Mouse (Mus musculus) limb, embryonic 12.5 days (tissue): ENCODE results near the gene Prdx5. TPM values are rescaled to one million over a fixed set of nuclear protein-coding genes. Genes with fewer than 3 reads are reported as not detected.
"Not testable (repeated sequence)": the region's sequence is repeated elsewhere in the genome, so short reads cannot be mapped to it uniquely, and the experiment has no call there.

Experiments used
- ATAC-seq: fragments of 200-750 bp; cut with Nextera tagmentation; 2 replicates; pipeline ENCODE4 v1.8.0; 2017; ENCODE audit warnings: low read depth, moderate TSS enrichment; ENCODE audit not compliant: insufficient number of reproducible peaks, insufficient read depth, low FRiP score, low TSS enrichment
- H3K27ac ChIP-seq: fragments of 300-500 bp; sonication (generic); 2 replicates; pipeline ENCODE4 v1.5.1; 2016; ENCODE audit warnings: mild to moderate bottlenecking, moderate library complexity
- H3K27me3 ChIP-seq: fragments of 300-500 bp; sonication (generic); 2 replicates; pipeline ENCODE4 v1.6.1; 2016; ENCODE audit warnings: mild to moderate bottlenecking, moderate library complexity
- H3K36me3 ChIP-seq: fragments of 300-500 bp; sonication (generic); 2 replicates; pipeline ENCODE4 v1.6.1; 2016; ENCODE audit warnings: mild to moderate bottlenecking, moderate library complexity
- H3K4me1 ChIP-seq: fragments of 300-500 bp; sonication (generic); replicated peaks from 2 replicates; pipeline ENCODE4 v1.6.1; 2016
- H3K4me2 ChIP-seq: fragments of 300-500 bp; sonication (generic); 2 replicates; pipeline ENCODE4 v1.6.1; 2016; ENCODE audit warnings: mild to moderate bottlenecking, moderate library complexity
- H3K4me3 ChIP-seq: fragments of 300-500 bp; sonication (generic); replicated peaks from 2 replicates; pipeline ENCODE4 v1.5.1; 2016; ENCODE audit warnings: mild to moderate bottlenecking
- H3K9ac ChIP-seq: fragments of 300-500 bp; sonication (generic); replicated peaks from 2 replicates; pipeline ENCODE4 v1.6.1; 2016; ENCODE audit warnings: mild to moderate bottlenecking, moderate library complexity
- H3K9me3 ChIP-seq: fragments of 300-500 bp; sonication (generic); 2 replicates; pipeline ENCODE4 v1.6.1; 2016; ENCODE audit warnings: mild to moderate bottlenecking, moderate library complexity
- WGBS: fragments of 180-500 bp; shearing (Covaris S2); methylation state at CpG from one replicate; pipeline ENCODE4 v1.1.7; 2016; 5-methylcytosine and 5-hydroxymethylcytosine counted together
- polyA plus RNA-seq: library from polyadenylated mRNA; unstranded; fragments of >200 nt; fragmentation: Nextera tagmentation; extraction: Ambion mirVana; gene quantifications from 2 replicates; pipeline ENCODE4 v1.2.1, GENCODE M21; 2016

Gene Prdx5
- polyA plus RNA-seq, 1 experiment from 2014 or later: 164 TPM

DNA sequence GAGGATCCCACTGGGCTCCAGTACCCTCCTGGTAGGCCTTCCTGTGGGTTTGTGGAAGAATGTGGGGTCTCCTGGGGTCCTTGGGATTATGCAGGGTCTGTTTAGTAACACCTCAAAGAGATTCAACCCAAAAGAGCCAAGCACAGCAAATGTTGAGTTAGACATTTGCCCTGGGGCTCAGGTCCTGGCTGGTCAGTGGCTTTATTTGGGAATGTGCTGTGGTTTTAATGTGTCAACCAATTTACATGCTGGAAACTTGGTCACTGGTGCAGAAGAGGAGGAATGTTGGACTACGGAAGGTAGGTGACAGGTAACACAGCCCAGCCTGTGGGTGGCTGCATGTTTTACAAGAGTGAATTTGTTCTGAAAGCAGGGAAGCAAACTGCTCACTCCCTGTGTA lies 6.9 kb downstream of the Prdx5 start:
- 0 out of 2 replicates have a peak, but pooled peaks cover 10% of the 10 kb centered on the region for H3K9me3 ChIP-seq
- H3K9ac ChIP-seq: no peak overlapping the region
- H3K4me3 ChIP-seq: no peak overlapping the region
- peaks cover 33% of the 10 kb centered on the region for H3K36me3 ChIP-seq
- ATAC-seq: no peak
- H3K27ac ChIP-seq: no peak overlapping the region
- WGBS: 71% methylated on average over 1 of the region's 1 CpGs
- no peaks in the 10 kb centered on the region for H3K27me3 ChIP-seq
- H3K4me1 ChIP-seq: peaks cover 2% of the 10 kb centered on the region
- no peak overlapping the region for H3K4me2 ChIP-seq

DNA sequence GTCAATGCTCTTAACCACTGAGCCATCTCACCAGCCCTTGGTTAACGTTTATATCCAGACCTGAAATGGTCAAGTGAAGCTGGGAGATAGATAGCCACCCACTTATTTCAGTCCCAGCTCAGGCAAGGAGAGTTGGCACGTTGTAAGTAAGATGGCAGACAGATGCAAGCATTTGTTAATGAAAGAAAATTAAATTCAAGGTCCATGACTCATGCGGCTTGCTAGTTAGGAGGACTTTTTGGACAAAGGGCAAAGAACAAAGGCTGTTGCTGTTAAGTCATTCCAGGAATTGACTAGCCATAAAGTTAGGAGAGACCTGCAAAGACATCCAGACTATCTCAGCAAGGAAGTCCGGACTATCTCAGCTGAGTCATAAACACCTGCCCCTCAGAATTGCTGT lies 10.3 kb downstream of the Prdx5 start:
- no peak overlapping the region for H3K9ac ChIP-seq
- no peak overlapping the region for H3K27ac ChIP-seq
- 84% methylated on average over 4 of the region's 4 CpGs for WGBS
- H3K9me3 ChIP-seq: peaks cover 18% of the 10 kb centered on the region
- H3K36me3 ChIP-seq: peaks cover 8% of the 10 kb centered on the region; the same call in 1 of the 2 replicates
- no peaks in the 10 kb centered on the region for H3K4me1 ChIP-seq
- no peak overlapping the region for H3K4me3 ChIP-seq
- no peak overlapping the region for H3K4me2 ChIP-seq
- H3K27me3 ChIP-seq: no peaks in the 10 kb centered on the region
- ATAC-seq: no peak

DNA sequence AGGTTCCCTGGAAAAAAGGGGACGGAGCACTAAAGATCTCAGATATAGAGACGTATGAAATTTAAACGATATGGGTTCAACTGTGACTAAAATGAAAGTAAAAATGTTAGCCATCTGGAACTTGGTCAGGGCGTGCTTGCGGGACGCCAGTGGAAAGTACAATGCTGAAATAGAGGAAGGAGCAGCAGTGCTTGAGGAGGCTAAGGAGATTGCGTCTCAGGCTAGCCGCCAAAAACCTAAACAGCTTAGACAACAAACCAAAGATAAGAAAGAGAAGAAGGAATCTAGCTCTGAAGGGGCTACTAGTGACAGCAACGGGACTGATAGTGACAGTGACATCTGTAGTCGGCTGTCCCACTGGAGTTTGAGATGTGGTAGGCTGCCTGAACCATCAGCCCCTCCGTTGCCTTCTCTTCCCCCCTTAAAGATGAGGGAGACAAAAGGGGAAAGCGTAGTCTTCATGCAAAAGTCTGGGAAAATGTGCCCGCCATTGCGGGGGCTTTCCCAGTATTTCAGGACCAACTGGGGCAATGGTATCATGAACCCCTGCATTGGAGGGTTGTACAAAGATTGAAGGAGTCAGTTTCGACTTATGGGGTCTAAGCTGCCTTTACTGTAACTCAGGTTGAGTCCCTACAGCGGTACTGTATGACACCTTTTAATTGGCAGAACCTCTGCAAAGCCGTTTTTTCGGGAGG lies 14.1 kb downstream of the Prdx5 start:
- not testable (repeated sequence) for H3K9ac ChIP-seq
- WGBS: 92% methylated on average over 18 of the region's 18 CpGs

DNA sequence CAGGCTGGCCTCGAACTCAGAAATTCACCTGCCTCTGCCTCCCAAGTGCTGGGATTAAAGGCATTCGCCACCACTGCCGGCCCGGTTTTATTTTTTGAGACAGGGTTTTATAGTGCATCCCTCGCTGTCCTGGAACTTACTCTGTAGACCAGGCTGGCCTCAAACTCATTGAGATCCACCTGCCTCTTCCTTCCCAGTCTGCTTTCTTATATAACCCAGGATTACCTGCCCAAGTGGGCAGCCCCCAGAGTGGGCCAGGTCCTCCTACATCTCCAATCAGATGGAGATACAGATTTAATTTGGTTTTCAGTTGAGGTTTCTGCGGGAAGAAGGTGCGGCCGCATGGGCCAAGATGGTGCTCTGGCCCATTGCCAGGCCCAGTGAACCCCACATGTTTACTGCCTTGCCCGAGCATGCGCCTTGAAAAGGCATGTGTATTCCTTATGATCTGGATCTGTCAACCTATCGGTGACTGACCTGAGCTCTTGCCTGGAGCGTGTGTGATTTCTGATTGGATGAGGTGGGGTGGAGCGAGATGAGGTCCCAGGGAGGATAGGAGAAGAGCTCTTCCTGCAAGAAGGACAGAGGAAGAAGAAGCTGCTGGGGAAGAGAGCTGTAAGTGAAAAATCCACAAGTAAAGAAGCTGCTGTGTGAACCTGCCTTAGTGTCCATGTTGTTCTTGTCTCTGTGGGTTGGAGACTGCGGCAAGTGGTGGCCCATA lies 16.0 kb downstream of the Prdx5 start:
- ATAC-seq: no peak
- H3K4me1 ChIP-seq: no peaks in the 10 kb centered on the region
- peaks cover 9% of the 10 kb centered on the region for H3K9me3 ChIP-seq
- H3K4me3 ChIP-seq: no peak overlapping the region
- no peak overlapping the region for H3K27ac ChIP-seq
- WGBS: 90% methylated on average over 14 of the region's 14 CpGs
- no peaks in the 10 kb centered on the region for H3K36me3 ChIP-seq
- H3K27me3 ChIP-seq: no peaks in the 10 kb centered on the region
- H3K4me2 ChIP-seq: no peak overlapping the region
- H3K9ac ChIP-seq: no peak overlapping the region

More for the DNA sequence above, 14.1 kb downstream of the Prdx5 start:
- not testable (repeated sequence) for H3K4me3 ChIP-seq, H3K36me3 ChIP-seq, H3K27ac ChIP-seq, H3K27me3 ChIP-seq, H3K4me2 ChIP-seq, ATAC-seq, H3K4me1 ChIP-seq
- H3K9me3 ChIP-seq: peaks cover 18% of the 10 kb centered on the region

DNA sequence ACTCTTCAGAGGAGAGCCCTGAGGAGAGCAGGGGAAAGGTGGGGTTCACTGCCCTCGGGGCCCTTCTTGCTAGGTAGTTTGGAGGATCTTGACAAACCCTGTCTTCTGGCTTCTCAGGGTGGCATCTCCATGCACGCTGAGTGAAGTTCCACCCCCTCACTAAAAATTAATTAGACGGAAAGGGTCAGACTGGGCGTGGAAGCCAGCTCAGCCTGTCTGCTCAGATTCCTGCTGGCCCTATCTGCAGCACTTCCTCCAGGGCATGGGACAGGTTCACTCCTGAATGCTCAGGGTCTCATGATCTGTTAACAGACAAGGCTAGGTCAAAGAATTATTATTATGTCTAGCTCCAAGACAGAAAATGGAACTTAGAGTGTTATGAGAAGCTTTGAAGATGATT lies 17.4 kb downstream of the Prdx5 start:
- no peak for ATAC-seq
- Histone ChIP-seq H3K4me1 (no peaks in the 10 kb centered on the region), H3K36me3 (no peaks in the 10 kb centered on the region), H3K4me3 (no peak overlapping the region), H3K9ac (no peak overlapping the region), H3K9me3 (peaks cover 9% of the 10 kb centered on the region), H3K27me3 (no peaks in the 10 kb centered on the region), H3K27ac (no peak overlapping the region), H3K4me2 (no peak overlapping the region)
- 48% methylated on average over 4 of the region's 4 CpGs for WGBS

DNA sequence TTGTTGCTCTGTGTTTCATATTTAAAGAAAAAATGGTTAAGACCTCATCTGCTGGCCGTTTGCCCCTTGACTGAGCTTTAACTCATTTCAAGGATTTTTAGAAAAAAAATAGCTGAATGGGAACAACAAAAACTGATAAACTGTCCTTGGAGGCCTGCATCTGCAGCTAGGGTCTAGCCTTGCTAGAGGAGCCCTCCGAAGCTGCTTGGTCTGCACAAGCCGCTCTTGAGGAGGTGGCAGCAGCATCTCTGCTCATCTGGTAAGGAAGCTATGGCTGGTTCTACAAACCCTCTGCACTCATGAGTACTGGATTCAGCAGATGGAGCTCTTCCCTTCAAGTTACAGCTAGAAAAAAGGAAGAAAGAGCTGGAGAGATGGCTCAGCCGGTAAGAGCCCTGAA lies 31.9 kb downstream of the Prdx5 start:
- no peak for ATAC-seq

DNA sequence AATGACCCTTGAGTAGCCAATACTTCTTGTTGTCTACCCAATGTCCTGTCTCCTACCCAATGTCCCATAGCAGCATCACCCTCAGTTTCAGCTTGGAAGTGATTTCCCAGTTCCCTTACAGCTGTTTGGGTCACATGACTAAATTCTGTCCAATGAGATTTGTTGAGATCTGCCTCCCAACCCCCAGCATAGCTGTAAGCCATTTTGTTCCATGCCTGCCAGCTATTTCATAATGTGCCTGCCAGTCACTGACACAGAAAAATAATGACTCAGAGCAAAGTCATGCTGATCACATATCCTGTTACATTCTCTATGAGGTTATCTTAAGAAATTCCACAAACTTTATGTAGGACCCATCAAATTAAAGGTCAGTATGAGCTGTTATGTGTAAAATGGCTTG lies 33.1 kb downstream of the Prdx5 start:
- H3K4me3 ChIP-seq: no peak overlapping the region
- H3K4me2 ChIP-seq: no peak overlapping the region
- no peak overlapping the region for H3K27ac ChIP-seq
- no peak for ATAC-seq
- H3K9me3 ChIP-seq: peaks cover 9% of the 10 kb centered on the region; the same call in 1 of the 2 replicates
- no peaks in the 10 kb centered on the region for H3K36me3 ChIP-seq
- no peaks in the 10 kb centered on the region for H3K4me1 ChIP-seq
- no peak overlapping the region for H3K9ac ChIP-seq
- H3K27me3 ChIP-seq: no peaks in the 10 kb centered on the region

More for the DNA sequence above, 31.9 kb downstream of the Prdx5 start:
- no peaks in the 10 kb centered on the region for H3K36me3 ChIP-seq
- H3K4me3 ChIP-seq: no peak overlapping the region
- H3K9me3 ChIP-seq: peaks cover 9% of the 10 kb centered on the region; the same call in 1 of the 2 replicates
- WGBS: 85% methylated on average over 4 of the region's 4 CpGs
- H3K4me2 ChIP-seq: no peak overlapping the region
- no peak overlapping the region for H3K9ac ChIP-seq
- no peaks in the 10 kb centered on the region for H3K4me1 ChIP-seq
- no peak overlapping the region for H3K27ac ChIP-seq
- no peaks in the 10 kb centered on the region for H3K27me3 ChIP-seq

DNA sequence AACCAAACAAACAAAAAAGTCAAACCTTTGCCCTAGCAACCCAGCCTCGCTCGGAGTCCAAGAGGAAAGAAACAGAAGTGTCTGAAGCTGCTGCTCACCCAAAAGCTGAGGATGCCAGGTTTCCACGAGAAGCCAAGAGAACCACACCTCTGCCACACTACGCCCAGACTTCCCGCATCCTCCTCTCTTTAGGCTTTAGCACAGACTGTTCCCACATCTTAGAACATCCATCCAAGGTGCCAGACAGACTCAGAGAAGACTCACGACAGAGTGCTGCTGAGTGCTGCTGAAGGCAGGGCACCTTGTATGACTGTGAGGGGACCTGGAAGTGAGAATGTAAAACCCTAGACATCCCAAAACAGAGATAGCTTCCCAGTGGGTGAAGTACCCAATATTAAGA lies 34.1 kb downstream of the Prdx5 start:
- H3K4me3 ChIP-seq: no peak overlapping the region
- no peak overlapping the region for H3K9ac ChIP-seq
- H3K27ac ChIP-seq: no peak overlapping the region
- WGBS: 82% methylated on average over 6 of the region's 6 CpGs
- no peaks in the 10 kb centered on the region for H3K36me3 ChIP-seq
- H3K27me3 ChIP-seq: no peaks in the 10 kb centered on the region
- H3K4me1 ChIP-seq: no peaks in the 10 kb centered on the region
- no peak for ATAC-seq
- H3K4me2 ChIP-seq: no peak overlapping the region
- peaks cover 8% of the 10 kb centered on the region; the same call in 1 of the 2 replicates for H3K9me3 ChIP-seq

DNA sequence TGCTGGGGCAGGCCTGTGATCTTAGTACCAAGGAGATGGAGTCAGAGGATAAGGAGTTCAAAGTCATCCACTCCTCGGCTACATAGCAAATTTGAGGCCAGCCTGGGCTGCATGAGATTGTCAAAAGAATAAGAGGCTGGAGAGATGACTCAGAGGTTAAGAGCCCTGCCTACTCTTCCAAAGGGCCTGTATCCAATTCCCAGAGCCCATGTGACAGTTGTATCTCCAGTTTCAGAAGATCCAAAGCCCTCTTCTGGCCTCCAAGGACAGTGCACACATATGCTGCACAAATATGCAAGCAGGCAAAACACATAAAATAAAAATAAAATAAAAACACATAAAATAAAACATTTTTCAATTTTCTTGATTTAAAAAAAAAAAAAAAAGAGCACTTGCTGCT lies 35.6 kb downstream of the Prdx5 start:
- Histone ChIP-seq H3K27ac (no peak overlapping the region), H3K36me3 (no peaks in the 10 kb centered on the region), H3K9ac (no peak overlapping the region), H3K4me1 (peaks cover 6% of the 10 kb centered on the region; the same call in 1 of the 2 replicates), H3K9me3 (no peaks in the 10 kb centered on the region), H3K27me3 (no peaks in the 10 kb centered on the region), H3K4me2 (no peak overlapping the region), H3K4me3 (no peak overlapping the region)
- ATAC-seq: no peak
- 79% methylated on average over 1 of the region's 1 CpGs for WGBS

DNA sequence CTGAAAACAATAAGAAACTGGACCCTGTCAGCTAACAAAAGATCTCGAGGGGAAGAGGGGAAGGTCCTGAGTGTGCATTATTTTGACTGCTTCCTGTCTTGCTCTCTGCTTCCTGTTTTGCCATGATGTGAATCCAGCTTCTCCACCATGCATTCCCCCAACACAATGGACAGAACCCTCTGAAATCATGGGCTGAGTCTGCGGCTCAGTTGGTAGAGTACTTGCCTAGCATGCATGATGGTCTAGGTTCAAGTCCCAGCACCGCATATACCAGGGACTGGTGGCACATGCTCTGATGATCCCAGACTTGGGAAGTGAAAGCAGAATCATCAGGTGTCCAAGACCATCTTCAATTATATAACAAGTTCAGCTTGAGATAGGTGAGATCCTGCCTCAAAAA lies 37.2 kb downstream of the Prdx5 start:
- ATAC-seq: no peak
- Histone ChIP-seq H3K36me3 (no peaks in the 10 kb centered on the region), H3K4me1 (peaks cover 8% of the 10 kb centered on the region; the same call in 1 of the 2 replicates)

DNA sequence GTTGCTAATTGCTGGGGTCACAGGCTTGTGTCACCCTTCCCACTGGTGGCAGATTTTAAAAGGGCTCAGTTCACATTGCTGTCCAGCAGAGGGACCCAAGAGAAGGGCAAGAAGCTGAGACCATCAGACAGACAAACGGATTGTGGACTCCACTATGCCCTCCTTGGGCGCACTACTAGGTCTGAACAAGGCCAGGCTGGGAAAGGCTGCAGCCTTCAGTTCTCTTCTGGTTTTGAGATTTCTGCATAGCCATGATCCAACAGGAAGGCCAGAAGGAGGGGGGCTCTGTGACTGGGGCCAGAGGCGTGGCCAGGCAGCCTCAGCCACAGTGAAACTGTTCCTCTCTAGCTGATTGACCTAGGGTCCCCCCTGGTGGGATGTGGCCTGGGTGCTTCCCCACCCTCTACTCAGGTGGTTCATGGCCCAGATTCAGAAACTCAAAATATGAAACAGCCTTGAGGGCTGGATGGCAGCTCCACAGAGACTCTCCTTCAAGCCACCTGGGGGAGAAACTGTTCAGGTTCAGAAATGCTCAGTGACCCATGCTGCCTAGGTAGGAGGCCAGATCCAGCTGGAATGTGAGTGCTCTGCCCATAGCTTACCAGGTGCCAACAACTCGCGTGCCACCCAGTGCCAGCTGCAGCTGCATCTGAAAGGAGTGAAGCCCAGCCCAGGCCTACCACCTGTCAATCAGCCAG lies 38.2 kb downstream of the Prdx5 start:
- Histone ChIP-seq H3K36me3 (no peaks in the 10 kb centered on the region), H3K4me3 (no peak overlapping the region), H3K4me2 (no peak overlapping the region), H3K9me3 (no peaks in the 10 kb centered on the region), H3K4me1 (peaks cover 8% of the 10 kb centered on the region; the same call in 1 of the 2 replicates), H3K9ac (no peak overlapping the region), H3K27ac (no peak overlapping the region), H3K27me3 (no peaks in the 10 kb centered on the region)
- no peak for ATAC-seq
- 66% methylated on average over 5 of the region's 5 CpGs for WGBS

More for the DNA sequence above, 37.2 kb downstream of the Prdx5 start:
- Histone ChIP-seq H3K9ac (no peak overlapping the region), H3K27ac (no peak overlapping the region), H3K4me2 (no peak overlapping the region), H3K27me3 (no peaks in the 10 kb centered on the region), H3K4me3 (no peak overlapping the region), H3K9me3 (no peaks in the 10 kb centered on the region)
- WGBS: 74% methylated on average over 3 of the region's 3 CpGs
